Mouse (Mus musculus) left cerebral cortex, postnatal 25 days (tissue): ENCODE measurements around the gene Mkln1. TPM values are rescaled to one million over a fixed set of nuclear protein-coding genes. Genes with fewer than 3 reads are reported as not detected.

Experiments used
- DNase-seq, 2 experiments: peaks; one replicate each; pipeline ENCODE4 v3.0.0; 2022; ENCODE audit warnings: low spot score in 2 of 2, mixed read lengths in 1 of 2
- intact Hi-C: fragments of 180-260 bp; cut with DNase I; formaldehyde crosslinking; loops from one replicate; pipeline ENCODE4 v1.15.1; 2025
- total RNA-seq, 2 experiments: library from RNA; stranded (reverse); gene quantifications; 2 replicates each; pipeline ENCODE4 v1.2.3; 2021

The Mkln1 gene
- total RNA-seq, 2 experiments from 2014 or later: 143 to 152 TPM

GRCm38 (mm10) chr6:31496227-31496626 lies 97.7 kb downstream of the Mkln1 start:
- no peak for DNase-seq
- intact Hi-C loops: no loop called here

DNA sequence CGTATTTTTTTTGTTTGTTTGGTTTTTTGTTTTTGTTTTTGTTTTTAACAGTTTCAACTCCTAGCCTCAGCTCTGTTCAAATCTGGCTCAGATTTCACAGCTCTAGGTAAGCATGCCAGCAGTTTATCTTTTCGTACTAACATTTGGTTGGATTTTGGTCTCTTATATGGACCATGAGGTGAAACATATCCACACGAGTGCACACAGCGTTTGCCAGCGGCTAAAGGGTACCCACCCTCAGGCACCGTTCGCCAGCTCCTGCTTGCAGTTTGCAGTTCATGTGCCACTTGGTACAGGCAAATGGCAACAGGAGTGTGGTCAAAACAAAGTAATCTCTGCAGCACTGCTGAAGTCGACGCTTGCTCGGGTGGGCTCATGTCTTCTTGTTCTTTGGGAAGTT lies 101.3 kb downstream of the Mkln1 start:
- intact Hi-C loops: no loop called here
- DNase-seq: no peak

DNA sequence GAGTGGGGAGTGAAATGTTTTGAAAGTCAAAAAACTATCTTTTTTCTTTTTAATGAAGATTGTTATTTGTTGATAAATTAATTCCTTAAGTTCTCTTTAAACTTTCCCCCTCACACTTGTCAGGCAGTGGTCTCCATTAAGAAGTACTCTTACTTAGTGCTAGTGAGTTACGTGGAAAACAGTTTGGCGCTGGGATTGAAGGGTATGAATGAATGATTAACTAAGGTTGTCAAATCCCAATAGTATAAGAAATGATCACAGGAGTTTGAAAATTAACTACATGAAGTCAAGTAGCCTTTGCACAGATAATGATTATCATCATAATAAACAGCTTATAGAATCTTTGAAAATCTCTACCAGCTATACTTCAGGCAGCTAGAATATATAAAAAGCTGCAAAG lies 101.7 kb downstream of the Mkln1 start:
- intact Hi-C loops: no loop called here
- no peak for DNase-seq

GRCm38 (mm10) chr6:31500691-31501090 lies 102.2 kb downstream of the Mkln1 start:
- intact Hi-C loops: no loop called here
- no peak for DNase-seq

- intact Hi-C loops: no loop called here
- DNase-seq: peak in 1 of 2 experiments; percentile 52
These were observed 104.1 kb downstream of the Mkln1 start for GRCm38 (mm10) chr6:31502614-31503013.

- intact Hi-C loops: no loop called here
- no peak for DNase-seq
These were observed 115.2 kb downstream of the Mkln1 start for GRCm38 (mm10) chr6:31513726-31514125.

DNA sequence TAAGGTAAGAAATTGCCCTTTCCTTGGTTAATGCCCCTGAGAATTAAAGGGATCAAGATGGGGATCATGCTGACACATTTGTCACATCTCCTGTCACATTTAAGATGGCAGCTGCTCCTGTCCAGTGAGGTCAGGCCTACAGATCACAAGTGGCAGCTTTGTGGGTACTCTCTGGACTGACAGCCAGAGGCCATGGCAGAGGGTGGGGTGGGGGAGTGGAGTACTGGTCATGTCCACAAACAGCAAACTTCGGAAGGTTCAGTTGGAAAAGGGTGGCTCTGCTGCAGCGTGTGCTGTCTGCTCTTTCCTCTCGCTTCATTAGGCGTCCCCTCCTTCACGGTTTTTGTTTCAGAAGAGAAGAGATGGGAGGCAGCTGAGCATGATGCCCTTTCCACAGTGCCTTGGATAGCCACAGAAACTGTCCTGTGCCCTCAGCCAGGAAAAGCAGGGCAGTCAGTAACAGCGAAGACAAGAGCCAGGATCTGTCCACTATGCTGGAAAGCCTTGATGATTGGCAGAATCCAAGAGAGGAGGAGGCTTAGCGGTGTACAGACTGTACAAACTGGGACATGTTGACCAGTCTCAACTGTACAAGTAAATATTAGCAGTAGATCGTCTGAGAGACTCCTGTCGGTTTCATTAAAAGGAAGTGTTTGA lies 119.3 kb downstream of the Mkln1 start:
- intact Hi-C loops: no loop called here

DNA sequence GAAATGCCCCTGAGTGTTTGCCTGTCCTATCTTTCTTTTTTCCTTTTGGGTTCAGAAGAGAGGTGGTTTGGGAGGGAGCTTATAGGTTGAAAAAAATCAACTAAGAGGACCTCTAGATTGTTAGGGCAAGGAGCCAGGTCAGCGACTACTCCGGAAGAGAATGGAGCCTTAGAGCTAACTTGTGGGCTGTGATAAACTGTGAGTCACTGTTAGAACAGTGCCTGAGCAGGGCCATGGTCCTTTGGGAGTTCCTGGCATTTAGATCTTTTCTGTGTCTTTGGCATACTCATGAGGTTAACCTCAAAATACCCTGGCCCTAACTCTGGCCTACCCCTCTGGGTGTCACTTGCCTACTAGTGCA lies 119.8 kb downstream of the Mkln1 start:
- DNase-seq: no peak
- intact Hi-C loops: no loop called here

More for the DNA sequence above, 119.3 kb downstream of the Mkln1 start:
- DNase-seq: no peak

DNA sequence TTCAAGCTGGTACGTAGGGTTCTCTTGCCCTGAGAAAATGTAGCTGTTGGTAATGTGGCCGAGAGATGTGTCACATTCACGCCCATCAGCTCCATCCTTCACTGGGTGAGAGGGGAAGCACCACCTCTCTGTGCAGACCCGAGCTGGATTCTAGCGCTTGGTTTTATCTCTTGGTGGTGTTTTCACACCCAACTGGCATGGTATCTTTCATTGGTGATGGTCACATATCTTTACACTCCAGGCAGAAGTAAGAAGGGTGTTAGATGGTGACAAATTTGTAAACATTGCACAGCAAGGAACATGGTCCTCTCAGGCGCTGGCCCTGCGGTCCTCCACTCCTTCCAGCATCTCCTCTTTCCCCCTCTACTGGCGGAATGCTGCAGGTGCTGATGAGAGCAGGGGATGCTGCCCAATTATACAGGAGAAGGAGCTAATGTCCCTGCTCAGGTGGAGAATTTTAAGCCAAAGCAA lies 120.5 kb downstream of the Mkln1 start:
- no peak for DNase-seq
- intact Hi-C loops: no loop called here

DNA sequence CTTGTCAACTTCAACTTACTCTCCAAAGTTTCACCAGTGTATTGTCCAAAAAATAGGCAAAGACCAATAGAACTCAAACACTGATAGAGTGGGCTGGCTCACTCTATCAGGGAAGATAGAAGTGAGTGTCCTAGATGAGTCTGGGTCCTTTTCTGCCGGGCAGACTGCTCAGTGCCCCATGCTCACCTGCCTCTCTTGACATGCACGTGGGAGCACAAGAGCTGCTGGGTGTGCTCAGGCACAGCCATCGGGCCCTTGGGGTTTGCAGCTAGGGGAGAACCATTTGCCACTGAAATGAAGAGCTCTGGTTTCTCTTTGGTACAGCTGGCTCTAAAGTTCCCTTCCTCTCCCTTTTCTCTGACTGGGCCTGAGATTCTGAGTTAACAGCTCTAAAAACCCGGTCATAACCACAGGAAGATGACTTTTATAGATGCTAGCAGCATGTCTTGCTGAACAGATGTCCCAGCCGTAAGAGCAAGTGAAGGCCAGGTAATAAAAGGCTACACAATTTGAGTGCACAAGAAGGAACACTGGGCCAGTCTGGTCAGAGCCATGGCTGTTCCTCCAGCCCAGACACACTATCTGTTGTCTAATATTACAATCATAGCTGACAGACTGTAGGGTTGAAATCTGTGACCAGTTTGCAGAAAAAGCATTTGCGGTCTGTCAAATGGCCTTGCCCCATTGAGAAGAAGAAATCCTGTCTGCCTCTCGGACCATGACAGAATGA lies 122.1 kb downstream of the Mkln1 start:
- intact Hi-C loops: no loop called here
- no peak for DNase-seq

- no peak for DNase-seq
- intact Hi-C loops: no loop called here
These were observed 123.2 kb downstream of the Mkln1 start for GRCm38 (mm10) chr6:31521491-31522355.

DNA sequence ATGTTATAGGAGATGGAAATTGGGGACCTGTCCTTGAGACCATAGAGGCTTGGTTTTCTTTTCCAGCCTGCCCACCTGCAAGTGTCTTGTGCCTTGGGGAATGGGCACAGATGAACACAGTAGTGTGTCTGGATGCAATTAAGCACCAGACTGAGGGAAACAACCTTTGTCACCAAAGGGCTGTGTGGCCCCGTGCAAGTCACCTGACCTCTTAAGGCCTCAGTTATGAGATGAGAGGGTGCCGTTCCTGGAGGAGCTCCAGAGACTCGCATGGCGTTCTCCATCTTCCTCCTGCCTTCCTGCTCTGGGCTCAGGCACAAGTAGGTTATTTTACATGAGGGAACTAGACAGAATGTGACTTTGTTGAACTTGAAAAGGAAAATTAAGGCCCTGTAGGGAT lies 123.9 kb downstream of the Mkln1 start:
- intact Hi-C loops: no loop called here

DNA sequence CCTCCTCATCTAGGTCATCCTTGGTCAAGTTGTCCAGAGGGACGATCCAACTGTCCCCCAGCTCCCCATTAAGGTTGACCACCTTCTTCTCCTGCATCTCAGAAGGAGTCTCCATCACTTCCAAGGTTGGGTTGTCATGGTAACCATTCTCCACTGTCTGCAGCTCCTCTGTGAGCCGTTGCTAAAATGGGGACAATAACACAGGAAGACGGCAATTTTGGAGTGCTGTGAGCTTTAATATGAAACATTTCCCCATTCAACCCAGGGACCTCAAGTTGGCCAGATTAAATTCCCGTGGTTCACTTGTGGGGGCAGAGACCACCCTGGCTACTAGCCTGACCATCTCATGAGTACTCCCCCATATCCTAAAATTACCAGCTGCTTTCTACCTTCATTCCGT lies 124.5 kb downstream of the Mkln1 start:
- DNase-seq: peak; percentile 75 to 90
- intact Hi-C loops: no loop called here

More for the DNA sequence above, 123.9 kb downstream of the Mkln1 start:
- no peak for DNase-seq

DNA sequence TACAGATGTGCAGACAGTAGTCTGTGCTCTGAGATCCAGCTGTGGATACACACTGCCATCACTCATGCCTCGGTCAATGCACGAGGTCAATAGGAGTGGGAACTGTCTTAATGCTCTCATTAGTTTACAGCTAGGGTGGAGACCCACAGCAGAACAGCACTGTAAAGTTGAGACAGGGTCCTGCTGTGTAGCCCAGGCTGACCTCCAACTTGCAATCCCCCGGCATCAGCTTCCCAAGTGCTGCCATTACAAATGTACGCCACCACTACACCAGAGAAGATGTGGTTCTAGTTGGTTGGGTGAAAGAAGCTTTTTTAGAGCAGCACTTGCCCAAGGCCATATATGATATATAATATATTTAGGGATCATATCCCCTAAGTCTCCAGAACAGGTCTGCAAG lies 125.1 kb downstream of the Mkln1 start:
- no peak for DNase-seq
- intact Hi-C loops: no loop called here

- DNase-seq: no peak
- intact Hi-C loops: no loop called here
These were observed 125.6 kb downstream of the Mkln1 start for GRCm38 (mm10) chr6:31524121-31524520.

GRCm38 (mm10) chr6:31524647-31525046 lies 126.1 kb downstream of the Mkln1 start:
- DNase-seq: no peak
- intact Hi-C loops: loop anchor here (1.0 kb wide), 1 partner anchor 115 kb away; no protein-coding TSS in a partner anchor

GRCm38 (mm10) chr6:31525231-31525900 lies 126.8 kb downstream of the Mkln1 start:
- intact Hi-C loops: loop anchor here (1.0 kb wide), 1 partner anchor 114 kb away; no protein-coding TSS in a partner anchor
- DNase-seq: peak in 1 of 2 experiments; percentile 69

- intact Hi-C loops: no loop called here
These were observed 128.4 kb downstream of the Mkln1 start for GRCm38 (mm10) chr6:31526929-31527328.

GRCm38 (mm10) chr6:31527897-31528296 lies 129.4 kb downstream of the Mkln1 start:
- intact Hi-C loops: no loop called here
- peak; percentile 71 to 78 for DNase-seq

More at GRCm38 (mm10) chr6:31526929-31527328, 128.4 kb downstream of the Mkln1 start:
- DNase-seq: no peak

GRCm38 (mm10) chr6:31528339-31528738 lies 129.8 kb downstream of the Mkln1 start:
- intact Hi-C loops: no loop called here
- DNase-seq: no peak
